Mouse (Mus musculus): ENCODE data around the gene Lgals7. TPM values are rescaled to one million over a fixed set of nuclear protein-coding genes. Genes with fewer than 3 reads are reported as not detected.

The Lgals7 gene
- polyA plus RNA-seq, 2 experiments = 48.4 to 198 TPM

DNA sequence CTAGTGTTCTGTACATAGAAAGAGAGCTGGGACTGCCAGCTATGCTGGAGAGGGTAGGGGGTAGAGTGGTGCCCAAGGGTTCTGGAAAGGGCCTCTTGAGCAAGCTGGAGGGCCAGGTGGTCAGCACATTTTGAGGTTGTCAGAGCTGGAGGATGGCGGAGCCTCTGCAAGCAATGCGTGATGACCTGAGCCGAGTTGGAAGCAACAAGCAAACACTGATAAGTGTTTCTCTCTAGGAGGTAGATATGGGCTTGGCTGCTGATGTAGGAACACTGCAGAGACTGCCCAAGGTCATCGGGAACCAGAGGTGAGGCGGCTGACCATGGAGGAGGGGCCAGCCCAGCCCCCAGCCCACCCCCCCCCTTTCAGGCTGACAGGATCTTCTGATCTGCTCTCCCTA, 32.7 kb upstream of the Lgals7 start:
- TF ChIP-seq POLR2A (IDR thresholded peaks at IDR 0.05; ENCODE audit: borderline replicate concordance, extremely low read depth, insufficient read depth, insufficient read length) = no peak
- Histone ChIP-seq H3K36me3 (ENCODE audit: control insufficient read depth, insufficient read depth, low read length) (peaks cover 34% of the 10 kb centered on the region), H3K4me3 (replicated peaks; ENCODE audit: low read length) (no peak overlapping the region), H3K9me3 (ENCODE audit: control insufficient read depth, low read length) (no peaks in the 10 kb centered on the region), H3K27me3 (ENCODE audit: control insufficient read depth, insufficient read depth, low read length) (no peaks in the 10 kb centered on the region), H3K9ac (ENCODE audit: low read depth, low read length, severe bottlenecking) (no peak overlapping the region), H3K27ac (replicated peaks; ENCODE audit: low read depth, low read length) (no peak overlapping the region), H3K4me1 (ENCODE audit: control insufficient read depth, insufficient read depth, low read length) (no peaks in the 10 kb centered on the region), H3K4me2 (replicated peaks; ENCODE audit: low read depth, low read length, severe bottlenecking) (no peak overlapping the region)
- DNase-seq (ENCODE audit: low spot score) (no peak), ATAC-seq (ENCODE audit: low FRiP score, low read depth) (no peak)
- WGBS = 89% methylated on average over 5 of the region's 5 CpGs

DNA sequence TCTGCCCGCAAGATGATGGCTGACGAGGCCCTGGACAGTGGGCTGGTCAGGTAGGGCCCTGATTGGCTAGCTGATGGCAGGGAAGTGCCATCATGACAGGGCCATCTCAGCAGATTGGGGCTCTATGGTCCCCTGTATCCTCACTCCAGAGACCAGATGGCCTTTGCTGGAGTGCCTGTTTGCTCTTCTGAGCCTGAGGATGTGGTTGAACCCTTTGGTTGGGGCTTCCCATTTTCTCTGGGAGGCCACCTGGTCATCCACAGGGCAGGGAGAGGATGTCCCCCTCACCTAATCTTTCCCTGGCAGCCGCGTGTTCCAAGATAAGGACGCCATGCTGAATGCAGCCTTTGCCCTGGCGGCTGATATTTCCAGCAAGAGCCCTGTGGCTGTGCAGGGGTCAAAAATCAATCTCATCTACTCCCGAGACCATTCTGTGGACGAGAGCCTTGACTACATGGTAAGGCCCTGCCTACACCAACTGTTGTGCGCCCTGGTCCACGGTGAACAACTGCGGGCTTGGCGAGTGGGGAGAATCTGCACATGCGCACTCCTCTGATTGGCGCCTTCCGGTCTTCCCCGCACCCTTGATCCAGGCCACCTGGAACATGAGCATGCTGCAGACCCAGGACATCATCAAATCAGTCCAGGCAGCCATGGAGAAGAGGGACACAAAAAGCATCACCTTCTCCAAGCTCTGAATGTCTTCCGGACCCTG, 32.1 kb upstream of the Lgals7 start:
- no peak for ATAC-seq (ENCODE audit: low FRiP score, low read depth)
- H3K4me2 ChIP-seq (replicated peaks; ENCODE audit: low read depth, low read length, severe bottlenecking) = no peak overlapping the region
- 91% methylated on average over 17 of the region's 17 CpGs for WGBS
- no peak overlapping the region for H3K27ac ChIP-seq (replicated peaks; ENCODE audit: low read depth, low read length)
- peaks cover 34% of the 10 kb centered on the region for H3K36me3 ChIP-seq (ENCODE audit: control insufficient read depth, insufficient read depth, low read length)
- no peaks in the 10 kb centered on the region for H3K27me3 ChIP-seq (ENCODE audit: control insufficient read depth, insufficient read depth, low read length)
- no peaks in the 10 kb centered on the region for H3K9me3 ChIP-seq (ENCODE audit: control insufficient read depth, low read length)
- H3K9ac ChIP-seq (ENCODE audit: low read depth, low read length, severe bottlenecking) = no peak overlapping the region
- no peak overlapping the region for H3K4me3 ChIP-seq (replicated peaks; ENCODE audit: low read length)
- no peak for DNase-seq (ENCODE audit: low spot score)
- no peak for TF ChIP-seq POLR2A (IDR thresholded peaks at IDR 0.05; ENCODE audit: borderline replicate concordance, extremely low read depth, insufficient read depth, insufficient read length)
- no peaks in the 10 kb centered on the region for H3K4me1 ChIP-seq (ENCODE audit: control insufficient read depth, insufficient read depth, low read length)

DNA sequence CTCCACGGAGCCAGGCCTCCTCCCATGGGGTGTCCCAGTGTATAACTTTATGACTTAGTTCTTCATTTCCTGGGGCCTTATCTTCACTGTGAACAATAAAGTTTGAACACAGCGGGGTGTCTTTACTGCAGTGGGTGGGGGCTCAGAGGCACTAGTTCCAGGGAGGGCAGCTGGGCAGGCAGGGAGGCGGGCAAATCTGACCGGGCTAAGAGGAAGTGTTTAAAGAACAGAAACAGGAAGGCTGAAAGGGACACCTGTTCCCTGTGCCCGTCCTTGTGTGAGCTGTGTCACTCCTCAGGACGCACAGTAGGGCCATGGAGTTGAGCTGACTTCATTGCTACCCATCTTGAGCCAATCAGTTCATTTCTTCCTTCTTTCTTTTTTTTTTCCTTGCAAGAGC, 31.5 kb upstream of the Lgals7 start:
- DNase-seq (ENCODE audit: low spot score) = no peak
- no peak overlapping the region for H3K9ac ChIP-seq (ENCODE audit: low read depth, low read length, severe bottlenecking)
- no peaks in the 10 kb centered on the region for H3K4me1 ChIP-seq (ENCODE audit: control insufficient read depth, insufficient read depth, low read length)
- TF ChIP-seq POLR2A (IDR thresholded peaks at IDR 0.05; ENCODE audit: borderline replicate concordance, extremely low read depth, insufficient read depth, insufficient read length) = no peak
- H3K36me3 ChIP-seq (ENCODE audit: control insufficient read depth, insufficient read depth, low read length) = peaks cover 34% of the 10 kb centered on the region
- no peak overlapping the region for H3K27ac ChIP-seq (replicated peaks; ENCODE audit: low read depth, low read length)
- no peak overlapping the region for H3K4me3 ChIP-seq (replicated peaks; ENCODE audit: low read length)
- 62% methylated on average over 6 of the region's 6 CpGs for WGBS
- H3K9me3 ChIP-seq (ENCODE audit: control insufficient read depth, low read length) = no peaks in the 10 kb centered on the region
- no peak for ATAC-seq (ENCODE audit: low FRiP score, low read depth)
- no peaks in the 10 kb centered on the region for H3K27me3 ChIP-seq (ENCODE audit: control insufficient read depth, insufficient read depth, low read length)
- no peak overlapping the region for H3K4me2 ChIP-seq (replicated peaks; ENCODE audit: low read depth, low read length, severe bottlenecking)

DNA sequence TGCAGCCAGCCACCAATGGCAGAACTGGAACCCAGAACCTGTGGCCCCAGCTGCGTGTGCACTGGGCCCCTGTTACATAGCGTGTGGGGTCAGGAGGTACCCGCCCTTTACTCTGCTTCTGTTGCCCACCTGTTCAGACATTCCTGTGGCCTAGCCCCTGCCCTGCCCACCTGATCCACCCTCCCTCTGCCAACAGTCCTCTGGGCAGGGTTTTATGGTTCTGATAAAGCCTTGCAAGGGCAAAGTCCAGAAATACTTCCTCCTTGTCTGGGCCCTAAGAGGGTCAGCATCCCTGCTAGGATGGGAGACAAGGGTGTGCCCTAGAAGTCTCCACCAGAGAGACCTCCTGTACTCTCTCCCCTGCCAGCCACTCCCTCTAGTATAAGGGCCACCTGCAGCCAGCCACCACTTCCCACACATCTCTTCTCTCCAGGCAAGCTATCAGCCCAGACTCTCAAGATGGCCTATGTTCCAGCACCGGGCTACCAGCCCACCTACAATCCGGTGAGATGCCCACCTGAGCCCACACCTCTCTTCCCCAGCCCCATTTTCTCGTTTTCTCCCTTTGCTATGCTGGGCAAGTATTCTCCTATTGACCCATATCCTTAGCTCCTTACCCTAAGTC, 29.8 kb upstream of the Lgals7 start, which contains the start of gene Lgals4:
Gene Lgals4, plus strand, starts transcription at position 132 of the 625 bp plus-strand sequence.
- WGBS = 85% methylated on average over 6 of the region's 6 CpGs
- no peaks in the 10 kb centered on the region for H3K27me3 ChIP-seq (ENCODE audit: control insufficient read depth, insufficient read depth, low read length)
- no peak for TF ChIP-seq POLR2A (IDR thresholded peaks at IDR 0.05; ENCODE audit: borderline replicate concordance, extremely low read depth, insufficient read depth, insufficient read length)

DNA sequence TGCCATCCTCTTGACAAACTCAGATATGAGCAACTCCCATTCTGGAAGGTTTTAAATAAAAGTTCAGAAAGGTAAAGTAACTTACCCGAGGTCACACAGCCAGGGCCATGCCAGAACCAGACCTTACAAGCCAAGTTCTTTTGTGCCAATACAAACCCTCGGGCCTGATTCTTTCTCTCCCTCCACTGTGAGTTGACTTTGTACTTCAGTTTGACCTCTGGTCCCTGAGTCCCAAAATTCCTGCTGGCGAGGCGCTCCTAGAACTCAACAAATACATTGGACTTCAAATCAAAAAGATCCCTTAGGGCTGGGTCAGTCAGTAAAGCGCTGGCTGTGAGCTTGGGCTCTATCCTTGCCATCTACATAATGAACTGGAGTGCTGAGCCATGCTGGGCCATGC, 26.7 kb upstream of the Lgals7 start:
- 80% methylated on average over 5 of the region's 5 CpGs for WGBS
- Histone ChIP-seq H3K4me2 (replicated peaks; ENCODE audit: low read depth, low read length, severe bottlenecking) (no peak overlapping the region), H3K9ac (ENCODE audit: low read depth, low read length, severe bottlenecking) (no peak overlapping the region), H3K4me3 (replicated peaks; ENCODE audit: low read length) (no peak overlapping the region), H3K4me1 (ENCODE audit: control insufficient read depth, insufficient read depth, low read length) (no peaks in the 10 kb centered on the region), H3K36me3 (ENCODE audit: control insufficient read depth, insufficient read depth, low read length) (peaks cover 4% of the 10 kb centered on the region), H3K27ac (replicated peaks; ENCODE audit: low read depth, low read length) (no peak overlapping the region), H3K9me3 (ENCODE audit: control insufficient read depth, low read length) (no peaks in the 10 kb centered on the region), H3K27me3 (ENCODE audit: control insufficient read depth, insufficient read depth, low read length) (no peaks in the 10 kb centered on the region)
- DNase-seq (ENCODE audit: low spot score) (no peak), ATAC-seq (ENCODE audit: low FRiP score, low read depth) (no peak)
- TF ChIP-seq POLR2A (IDR thresholded peaks at IDR 0.05; ENCODE audit: borderline replicate concordance, extremely low read depth, insufficient read depth, insufficient read length) = no peak

More for the DNA sequence above, 29.8 kb upstream of the Lgals7 start, which contains the start of gene Lgals4:
- H3K36me3 ChIP-seq (ENCODE audit: control insufficient read depth, insufficient read depth, low read length) = peaks cover 29% of the 10 kb centered on the region
- ATAC-seq (ENCODE audit: low FRiP score, low read depth) = no peak
- no peaks in the 10 kb centered on the region for H3K9me3 ChIP-seq (ENCODE audit: control insufficient read depth, low read length)
- no peak within 1 kb of the TSS for H3K27ac ChIP-seq (replicated peaks; ENCODE audit: low read depth, low read length)
- no peak within 1 kb of the TSS for H3K4me2 ChIP-seq (replicated peaks; ENCODE audit: low read depth, low read length, severe bottlenecking)
- no peak for DNase-seq (ENCODE audit: low spot score)
- H3K4me3 ChIP-seq (replicated peaks; ENCODE audit: low read length) = no peak within 1 kb of the TSS
- H3K4me1 ChIP-seq (ENCODE audit: control insufficient read depth, insufficient read depth, low read length) = no peaks in the 10 kb centered on the region
- H3K9ac ChIP-seq (ENCODE audit: low read depth, low read length, severe bottlenecking) = no peak within 1 kb of the TSS

Measured in limb, embryonic 14.5 days (tissue).